Mouse (Mus musculus) cortical plate, adult 2 months (tissue): Measurements from ENCODE around the gene Zfp358.

Experiments used
- CTCF ChIP-seq: fragments of 200-500 bp; IDR thresholded peaks from 2 replicates; pipeline ENCODE4 v1.5.1; 2011; ENCODE audit warnings: mild to moderate bottlenecking, control low read depth, low read length; ENCODE audit not compliant: insufficient read depth; ENCODE audit errors: extremely low read depth
- POLR2A ChIP-seq: fragments of 200-500 bp; IDR thresholded peaks from 2 replicates; pipeline ENCODE4 v1.6.1; 2011; ENCODE audit warnings: mild to moderate bottlenecking, low read length, control low read depth; ENCODE audit not compliant: insufficient read depth; ENCODE audit errors: extremely low read depth

DNA sequence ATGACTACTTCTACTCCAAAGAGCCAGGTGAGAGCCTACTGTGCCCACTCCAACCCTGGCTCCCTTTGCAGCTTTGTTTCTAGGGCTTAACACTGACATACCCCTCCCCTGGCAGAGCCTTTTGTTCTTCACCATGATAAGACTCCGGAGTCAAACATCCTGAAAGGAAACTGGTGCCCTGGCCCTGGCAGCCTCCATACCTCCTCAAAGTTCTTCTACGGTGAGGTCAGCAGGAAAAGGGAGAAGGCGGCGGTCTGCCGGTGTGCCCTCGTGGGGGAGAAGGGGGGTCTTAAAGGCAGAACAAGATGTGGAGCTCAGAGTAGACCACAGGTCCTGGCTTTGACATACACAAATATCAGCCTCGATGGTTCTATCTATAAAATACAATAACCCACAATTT, 9.4 kb upstream of the Zfp358 start:
- no peak for TF ChIP-seq POLR2A
- TF ChIP-seq CTCF: no peak
